ENCODE assay signal across 8 mouse cellular contexts in genomic region chr10:7469716-7470414, GRCm38 (mm10). TPM values are rescaled to one million over a fixed set of nuclear protein-coding genes. Genes with fewer than 3 reads are reported as not detected.
DNase-seq lines count a peak whose midpoint lies in the region; ATAC-seq and TF ChIP-seq lines count a peak whose summit lies in the region.
"Not testable (repeated sequence)": the region's sequence is repeated elsewhere in the genome, so short reads cannot be mapped to it uniquely, and the experiment has no call there.

No protein-coding gene starts in this region.

- 0% methylated on average over 7 of the region's 7 CpGs for WGBS in embryonic facial prominence, embryonic 11.5 days
- WGBS in kidney, adult 2 months: 0% methylated on average over 7 of the region's 7 CpGs
- WGBS in midbrain, embryonic 10.5 days: 0% methylated on average over 7 of the region's 7 CpGs

- intact Hi-C loops in left cerebral cortex, postnatal 36 days (cut with DNase I): loop anchor here (5.0 kb wide), 1 partner anchor 132 kb away; no protein-coding TSS in a partner anchor

- not testable (repeated sequence) for H3K4me1 ChIP-seq in embryonic facial prominence, embryonic 11.5 days (ENCODE audit: control insufficient read depth, insufficient read depth, low read length); kidney, adult 2 months (ENCODE audit: control insufficient read depth, insufficient read depth, low read length)
- H3K4me1 ChIP-seq in midbrain, embryonic 10.5 days: peaks cover 11% of the 10 kb centered on the region

- TF ChIP-seq POLR2A in kidney, adult 2 months (IDR thresholded peaks at IDR 0.05; ENCODE audit: low read depth, low read length): not testable (repeated sequence)

- not testable (repeated sequence) for ATAC-seq in embryonic facial prominence, embryonic 11.5 days (replicated peaks; ENCODE audit: insufficient number of reproducible peaks, low FRiP score, low TSS enrichment, low read depth)

- H3K4me2 ChIP-seq in embryonic facial prominence, embryonic 11.5 days (ENCODE audit: low read depth, low read length): peak overlapping the region; percentile 19

- not testable (repeated sequence) for H3K27ac ChIP-seq in embryonic facial prominence, embryonic 11.5 days (replicated peaks; ENCODE audit: low read depth, low read length); kidney, adult 2 months (ENCODE audit: insufficient read depth, low read depth, low read length); midbrain, embryonic 10.5 days (replicated peaks)

- not testable (repeated sequence) for H3K4me3 ChIP-seq in embryonic facial prominence, embryonic 11.5 days (ENCODE audit: low read depth, low read length); kidney, adult 2 months (ENCODE audit: insufficient read depth, low read depth, low read length)
- peak overlapping the region; percentile 40 for H3K4me3 ChIP-seq in midbrain, embryonic 10.5 days

- not testable (repeated sequence) for H3K9me3 ChIP-seq in embryonic facial prominence, embryonic 11.5 days (replicated peaks; ENCODE audit: control insufficient read depth, low read length); midbrain, embryonic 10.5 days (replicated peaks)

- not testable (repeated sequence) for H3K36me3 ChIP-seq in embryonic facial prominence, embryonic 11.5 days (replicated peaks; ENCODE audit: control insufficient read depth, insufficient read depth, low read depth, low read length); kidney, adult 2 months (ENCODE audit: control insufficient read depth, insufficient read depth, low read length); midbrain, embryonic 10.5 days

- not testable (repeated sequence) for H3K9ac ChIP-seq in embryonic facial prominence, embryonic 11.5 days (replicated peaks; ENCODE audit: low read length)

- peak; percentile 55 to 89 for DNase-seq in adrenal gland, adult (ENCODE audit: inconsistent age in 2 of 2, low spot score in 1 of 2)
- DNase-seq in embryonic facial prominence, embryonic 11.5 days (ENCODE audit: low spot score): peak; percentile 47
- DNase-seq in heart, adult 8-10 months (ENCODE audit: low spot score): peak; percentile 60
- DNase-seq in kidney, adult 2 months: peak; percentile 64
- peak; percentile 37 to 53 for DNase-seq in left cerebral cortex, postnatal 36 days (ENCODE audit: low spot score in 2 of 2)
- not testable (repeated sequence) for DNase-seq in midbrain, embryonic 10.5 days (ENCODE audit: low spot score)
- DNase-seq in right cerebral cortex, postnatal 25 days: peak; percentile 41
- DNase-seq in urinary bladder, postnatal 4 days (ENCODE audit: low spot score in 2 of 2): peak; percentile 40 to 65

- H3K27me3 ChIP-seq in embryonic facial prominence, embryonic 11.5 days (ENCODE audit: control insufficient read depth, insufficient read depth, low read length); kidney, adult 2 months (replicated peaks; ENCODE audit: control insufficient read depth, insufficient read depth, low read length); midbrain, embryonic 10.5 days (ENCODE audit: low read depth, poor library complexity, severe bottlenecking): not testable (repeated sequence)

- TF ChIP-seq CTCF in kidney, adult 2 months (conservative IDR thresholded peaks at IDR 0.05; ENCODE audit: insufficient read depth, insufficient read length, low read depth, low read length): peak; percentile 39

RNA-seq across cellular contexts. Expression of gene Ulbp1, which starts 3.6 kb away (rescaled TPM):
- 1.2 and 1.7 TPM in 2 replicates for polyA plus RNA-seq in embryonic facial prominence, embryonic 11.5 days (2014; fragmentation: Nextera tagmentation; extraction: Ambion mirVana)
- 1 to 10 TPM; 1.5 to 2.5 (median 2.0) TPM for total RNA-seq in heart, adult 8-10 months (2022)
- polyA plus RNA-seq in kidney, adult 2 months (2012; rRNA removed): 0.07 and 0.23 TPM in 2 replicates
- under 1 TPM; 0.05 to 0.11 TPM for total RNA-seq in left cerebral cortex, postnatal 36 days (2021)
- 1.1 and 1.4 TPM in 2 replicates for polyA plus RNA-seq in midbrain, embryonic 10.5 days (2016; fragmentation: Nextera tagmentation; extraction: Ambion mirVana)
